Mouse (Mus musculus): ENCODE data around the gene Olfr222.

The Olfr222 gene

GRCm38 (mm10) chr11:59540123-59540522 lies 35.9 kb downstream of the Olfr222 start:
- DNase-seq (ENCODE audit: low spot score), result no peak

GRCm38 (mm10) chr11:59538387-59538786 lies 37.6 kb downstream of the Olfr222 start:
- peak; percentile 60 for DNase-seq (ENCODE audit: low spot score)

GRCm38 (mm10) chr11:59537218-59538130 lies 38.6 kb downstream of the Olfr222 start:
- no peak for DNase-seq (ENCODE audit: low spot score)

- DNase-seq (ENCODE audit: low spot score), result no peak
These were observed 44.5 kb downstream of the Olfr222 start for GRCm38 (mm10) chr11:59531562-59531961.

GRCm38 (mm10) chr11:59530870-59531535 lies 45.0 kb downstream of the Olfr222 start:
- DNase-seq (ENCODE audit: low spot score), result no peak

GRCm38 (mm10) chr11:59530221-59530620 lies 45.8 kb downstream of the Olfr222 start:
- DNase-seq (ENCODE audit: low spot score), result no peak

- no peak for DNase-seq (ENCODE audit: low spot score)
These were observed 49.5 kb downstream of the Olfr222 start, which contains the start of gene Zkscan17 for GRCm38 (mm10) chr11:59526472-59527080. Gene Zkscan17, minus strand, starts transcription at chr11:59526751.

GRCm38 (mm10) chr11:59525237-59525636 lies 50.8 kb downstream of the Olfr222 start:
- peak; percentile 51 for DNase-seq (ENCODE audit: low spot score)

GRCm38 (mm10) chr11:59524150-59524549 lies 51.9 kb downstream of the Olfr222 start:
- DNase-seq (ENCODE audit: low spot score), result no peak

Measured in yolk sac, embryonic 10.5 days (tissue).